Mouse (Mus musculus): ENCODE data around the gene Asxl1.
A peak's percentile ranks its signal among the peaks of the same experiment; 100 is the strongest.

Asxl1 gene

GRCm38 (mm10) chr2:153345454-153346220, at the start of gene Asxl1:
Gene Asxl1 (plus strand): TSS chr2:153345829.
- DNase-seq (ENCODE audit: low read depth, low spot score) = peak; percentile 86

GRCm38 (mm10) chr2:153297771-153298170, 47.9 kb upstream of the Asxl1 start:
- no peak for DNase-seq (ENCODE audit: low read depth, low spot score)

GRCm38 (mm10) chr2:153298460-153298859, 47.2 kb upstream of the Asxl1 start:
- no peak for DNase-seq (ENCODE audit: low read depth, low spot score)

DNA sequence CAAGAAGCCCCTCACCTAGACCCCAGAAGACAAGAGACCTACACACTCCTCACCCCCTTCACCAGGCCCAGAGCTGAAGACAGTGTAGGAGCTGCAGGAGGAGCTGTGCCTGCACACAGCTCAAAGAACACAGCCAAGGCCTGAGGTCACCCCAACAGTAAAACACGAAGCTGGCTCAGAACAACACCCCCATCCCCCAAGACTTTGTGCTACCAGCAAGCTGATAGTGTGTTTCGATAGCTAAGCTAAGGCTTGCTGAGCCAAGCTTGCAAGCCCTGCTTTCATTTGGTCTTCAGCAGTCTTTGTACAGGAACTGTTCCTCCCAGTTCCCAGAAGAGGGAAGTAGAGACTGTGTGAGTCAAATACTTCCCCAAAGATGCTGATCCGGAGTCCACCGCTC, 46.8 kb upstream of the Asxl1 start:
- DNase-seq (ENCODE audit: low read depth, low spot score) = no peak

GRCm38 (mm10) chr2:153301123-153301522, 44.5 kb upstream of the Asxl1 start:
- DNase-seq (ENCODE audit: low read depth, low spot score) = no peak

GRCm38 (mm10) chr2:153305240-153305639, 40.4 kb upstream of the Asxl1 start:
- DNase-seq (ENCODE audit: low read depth, low spot score) = peak; percentile 53

GRCm38 (mm10) chr2:153308586-153308985, 37.0 kb upstream of the Asxl1 start:
- DNase-seq (ENCODE audit: low read depth, low spot score) = no peak

DNA sequence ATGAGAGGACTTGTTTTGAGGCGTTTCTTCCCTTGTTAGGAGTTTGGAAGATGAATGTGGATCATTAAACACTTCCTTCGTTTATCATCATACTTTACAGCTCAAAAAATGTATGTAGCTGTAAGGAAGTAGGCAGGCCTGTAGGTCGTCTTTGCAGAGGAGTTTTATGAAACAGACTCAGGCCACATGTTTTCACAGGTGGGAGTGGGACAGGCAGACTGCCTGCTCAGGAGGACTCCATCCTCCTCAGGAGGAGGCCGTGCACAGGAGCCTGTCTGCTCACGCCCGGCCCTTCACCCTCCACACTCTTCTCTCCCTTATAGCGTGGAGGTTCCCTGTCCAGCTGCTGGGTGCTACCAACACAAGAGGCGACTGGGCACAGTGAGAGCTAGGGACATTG, 36.5 kb upstream of the Asxl1 start:
- DNase-seq (ENCODE audit: low read depth, low spot score) = no peak

DNA sequence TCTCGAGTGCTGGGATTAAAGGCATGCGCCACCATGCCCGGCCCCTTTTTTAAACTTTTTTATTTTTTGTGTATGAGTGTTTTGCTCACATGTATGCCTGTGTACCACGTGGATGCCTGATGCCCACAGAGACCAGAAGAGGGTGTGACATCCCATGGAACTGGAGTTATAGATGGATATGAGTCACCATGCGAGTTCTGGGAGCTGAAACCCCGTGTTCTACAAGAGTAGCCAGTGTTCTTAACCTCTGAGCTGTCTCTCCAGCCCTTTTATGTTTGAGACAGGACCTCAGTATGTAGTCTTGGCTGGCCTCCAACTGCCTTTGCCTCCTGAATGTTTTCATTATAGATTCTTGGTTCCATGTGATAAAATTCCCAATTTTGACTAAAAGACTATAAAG, 35.4 kb upstream of the Asxl1 start:
- DNase-seq (ENCODE audit: low read depth, low spot score) = no peak

DNA sequence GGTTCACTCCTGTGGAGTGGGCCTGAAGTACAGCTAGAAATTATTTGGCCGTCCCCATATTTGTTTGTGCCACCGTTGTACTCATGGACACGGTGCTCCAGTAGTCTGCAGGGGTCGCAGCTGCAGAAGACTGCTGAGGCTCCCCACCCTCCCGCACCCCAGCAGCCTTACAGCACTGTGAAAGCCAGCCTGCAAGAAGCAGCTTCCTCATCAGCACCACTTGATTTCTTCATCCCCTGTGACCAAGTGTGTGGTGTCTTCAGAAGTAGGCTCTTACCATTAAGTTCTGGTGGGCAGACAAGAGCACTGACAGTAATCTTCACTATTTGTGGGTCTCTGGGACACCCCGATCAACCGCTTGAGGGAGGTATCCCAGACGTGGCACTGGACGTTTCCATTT, 32.7 kb upstream of the Asxl1 start:
- no peak for DNase-seq (ENCODE audit: low read depth, low spot score)

- DNase-seq (ENCODE audit: low read depth, low spot score) = no peak
These were observed 27.2 kb upstream of the Asxl1 start for GRCm38 (mm10) chr2:153318408-153318807.

DNA sequence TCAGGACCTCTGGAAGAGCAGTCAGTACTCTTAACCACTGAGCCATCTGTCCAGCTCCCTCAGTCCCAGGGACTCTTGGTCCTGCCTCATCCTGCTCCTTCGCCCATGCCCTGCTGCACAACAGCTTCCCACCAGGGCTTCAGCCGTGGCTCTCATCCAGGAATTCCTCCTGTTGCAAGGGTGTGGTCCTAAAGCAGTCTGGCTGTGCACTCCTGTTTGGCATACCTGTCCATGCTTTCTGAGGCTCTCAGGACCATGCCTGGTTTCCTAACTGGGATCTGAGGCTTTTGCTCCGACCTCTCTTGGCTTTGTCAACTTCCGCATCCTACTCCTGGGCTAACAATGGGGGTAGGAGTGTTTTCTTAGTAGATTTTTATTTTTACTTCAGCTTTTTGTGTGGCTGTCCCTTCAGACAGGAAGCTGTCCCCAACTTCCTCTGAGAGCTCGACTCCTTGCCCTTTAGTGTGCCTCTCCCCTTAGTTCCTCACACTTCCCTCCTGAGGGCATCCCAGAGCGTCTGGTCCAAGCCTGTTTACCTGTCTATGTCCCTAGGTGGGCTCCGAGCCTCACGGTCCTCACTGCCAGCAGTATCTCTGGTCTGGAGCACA, 26.5 kb upstream of the Asxl1 start:
- no peak for DNase-seq (ENCODE audit: low read depth, low spot score)

GRCm38 (mm10) chr2:153325706-153326376, 19.8 kb upstream of the Asxl1 start:
- no peak for DNase-seq (ENCODE audit: low read depth, low spot score)

GRCm38 (mm10) chr2:153332271-153332670, 13.4 kb upstream of the Asxl1 start:
- DNase-seq (ENCODE audit: low read depth, low spot score) = no peak

- no peak for DNase-seq (ENCODE audit: low read depth, low spot score)
These were observed 12.6 kb upstream of the Asxl1 start for GRCm38 (mm10) chr2:153332981-153333380.

DNA sequence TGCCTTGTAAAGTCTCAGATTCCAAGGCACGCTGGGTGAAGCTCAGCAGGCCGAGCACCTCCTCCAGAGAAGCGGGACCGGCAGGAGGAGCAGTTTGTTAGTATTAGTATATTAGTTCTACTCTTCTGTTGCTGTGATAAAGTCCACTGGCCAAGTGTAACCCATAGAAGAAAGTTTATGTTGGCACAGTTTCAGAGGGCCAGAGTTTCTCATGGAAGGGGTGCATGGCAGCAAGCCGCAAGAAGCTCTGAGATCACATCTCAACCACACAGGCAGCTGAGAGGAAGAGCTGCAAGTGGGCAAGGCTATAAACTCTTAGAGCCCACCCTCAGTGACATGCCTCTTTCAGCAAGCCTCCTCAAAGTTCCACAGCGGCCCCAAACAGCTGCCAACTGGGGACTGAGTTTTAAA, 11.8 kb upstream of the Asxl1 start:
- no peak for DNase-seq (ENCODE audit: low read depth, low spot score)

DNA sequence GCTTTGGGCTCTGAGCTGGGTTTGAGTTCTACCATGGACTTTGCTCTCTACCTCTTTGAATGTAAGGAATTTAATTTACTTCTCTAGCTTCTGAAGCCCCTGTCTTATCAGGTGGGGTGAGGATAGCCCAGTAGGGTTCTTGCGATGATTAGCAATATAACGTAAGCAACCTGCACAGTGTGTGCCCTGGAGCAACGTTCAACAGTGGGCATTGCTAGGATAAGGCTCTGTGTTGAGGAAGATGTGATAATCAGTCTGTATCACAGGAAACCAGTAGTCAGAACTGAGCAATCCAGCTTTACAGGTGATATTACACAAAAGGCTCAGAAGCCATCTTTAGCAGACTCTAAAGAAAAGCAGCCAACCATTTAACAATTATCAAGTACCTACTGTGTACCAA, 11.3 kb upstream of the Asxl1 start:
- DNase-seq (ENCODE audit: low read depth, low spot score) = no peak

DNA sequence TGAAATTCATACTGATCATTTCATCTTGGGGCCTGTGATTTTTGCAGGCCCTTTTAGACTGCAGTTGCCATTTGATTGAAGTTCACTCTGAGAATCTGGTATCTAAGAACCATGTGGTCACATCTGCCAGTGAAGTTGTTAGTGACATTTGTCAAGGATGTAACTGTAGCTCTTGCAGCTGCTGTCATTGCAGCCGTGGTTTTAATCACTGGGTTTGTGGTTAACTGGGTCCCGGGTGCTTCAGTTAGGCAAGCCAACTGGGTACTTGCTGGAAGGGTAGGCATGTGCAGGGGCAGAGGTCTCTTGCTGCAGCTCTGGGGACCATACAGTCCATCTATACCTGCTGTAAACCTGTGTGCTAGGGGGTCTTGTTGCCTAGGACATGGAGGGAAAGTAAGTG, 9.5 kb upstream of the Asxl1 start:
- no peak for DNase-seq (ENCODE audit: low read depth, low spot score)

- DNase-seq (ENCODE audit: low read depth, low spot score) = no peak
These were observed 7.0 kb upstream of the Asxl1 start for GRCm38 (mm10) chr2:153338361-153339350.

DNA sequence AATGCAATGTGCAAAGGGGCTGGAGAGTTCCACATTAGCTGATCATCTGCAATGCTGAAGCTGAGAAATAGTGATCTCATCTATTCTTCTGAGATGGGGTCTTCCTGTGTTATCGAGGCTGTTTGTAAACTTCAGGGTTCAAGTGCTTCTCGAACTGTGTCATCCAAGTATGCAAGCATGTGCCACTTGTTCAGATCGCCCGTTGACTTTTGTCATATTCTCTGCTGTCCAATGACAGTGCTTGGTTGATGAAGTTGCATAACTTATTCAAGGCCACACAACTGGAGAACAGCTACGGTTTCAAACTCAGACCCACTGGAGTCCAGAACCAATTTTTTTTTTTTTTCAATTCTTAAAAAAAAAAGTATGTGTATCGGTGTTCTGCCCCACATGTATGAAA, 3.5 kb upstream of the Asxl1 start:
- DNase-seq (ENCODE audit: low read depth, low spot score) = no peak

DNA sequence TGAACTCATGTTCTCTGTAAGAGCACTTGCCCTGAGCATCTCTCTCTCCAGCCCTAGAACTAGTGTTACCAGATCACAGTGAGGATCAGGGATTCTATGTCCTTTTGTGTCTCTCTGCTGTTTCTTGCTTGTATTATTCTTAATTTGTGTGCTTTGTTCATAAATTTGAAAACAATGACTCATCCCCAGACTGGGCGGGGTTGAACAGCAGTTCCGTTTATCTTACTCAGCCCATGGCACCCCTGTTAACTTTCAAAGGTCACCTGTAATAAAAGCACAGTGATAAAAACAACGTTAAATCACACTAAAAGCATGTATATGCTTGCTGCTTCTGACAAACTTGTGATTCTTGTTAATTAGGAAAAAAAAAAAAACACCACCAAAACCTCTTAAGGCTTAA, 3.0 kb upstream of the Asxl1 start:
- DNase-seq (ENCODE audit: low read depth, low spot score) = no peak

GRCm38 (mm10) chr2:153343191-153343590, 2.4 kb upstream of the Asxl1 start:
- DNase-seq (ENCODE audit: low read depth, low spot score) = no peak

All from retina, adult 2 months (tissue).